Mouse (Mus musculus): ENCODE measurements at regions not wholly inside any gene's neighbourhood (a gene's known extent, or its start where the extent isn't known, plus 50 kb on each side); places are given as distances from the start of the nearest gene placed in this dataset.

- no peak for DNase-seq
These were observed 250.6 kb upstream of the Cadm1 start for GRCm38 (mm10) chr9:47279410-47279809.

- DNase-seq = no peak
These were observed 249.8 kb upstream of the Cadm1 start for GRCm38 (mm10) chr9:47280146-47280545.

GRCm38 (mm10) chr9:47280598-47280997 lies 249.4 kb upstream of the Cadm1 start:
- no peak for DNase-seq

GRCm38 (mm10) chr9:47283746-47284455 lies 246.1 kb upstream of the Cadm1 start:
- no peak for DNase-seq

GRCm38 (mm10) chr9:47286930-47287722 lies 242.8 kb upstream of the Cadm1 start:
- no peak for DNase-seq

GRCm38 (mm10) chr9:47288587-47289199 lies 241.3 kb upstream of the Cadm1 start:
- DNase-seq = no peak

- DNase-seq = no peak
These were observed 229.3 kb upstream of the Cadm1 start for GRCm38 (mm10) chr9:47300633-47301032.

GRCm38 (mm10) chr9:47307125-47307751 lies 222.7 kb upstream of the Cadm1 start:
- no peak for DNase-seq

- no peak for DNase-seq
These were observed 222.0 kb upstream of the Cadm1 start for GRCm38 (mm10) chr9:47307752-47308500.

- DNase-seq = no peak
These were observed 216.5 kb upstream of the Cadm1 start for GRCm38 (mm10) chr9:47313433-47313832.

GRCm38 (mm10) chr9:47314236-47314635 lies 215.7 kb upstream of the Cadm1 start:
- no peak for DNase-seq

- no peak for DNase-seq
These were observed 209.6 kb upstream of the Cadm1 start for GRCm38 (mm10) chr9:47320345-47320744.

GRCm38 (mm10) chr9:47321106-47321789 lies 208.7 kb upstream of the Cadm1 start:
- DNase-seq = no peak

- DNase-seq = no peak
These were observed 207.7 kb upstream of the Cadm1 start for GRCm38 (mm10) chr9:47322293-47322692.

- DNase-seq = no peak
These were observed 206.9 kb upstream of the Cadm1 start for GRCm38 (mm10) chr9:47323051-47323450.

- no peak for DNase-seq
These were observed 202.4 kb upstream of the Cadm1 start for GRCm38 (mm10) chr9:47327575-47327974.

GRCm38 (mm10) chr9:47332929-47333328 lies 197.0 kb upstream of the Cadm1 start:
- DNase-seq = no peak

GRCm38 (mm10) chr9:47338221-47338620 lies 191.8 kb upstream of the Cadm1 start:
- DNase-seq = no peak

- DNase-seq = no peak
These were observed 183.4 kb upstream of the Cadm1 start for GRCm38 (mm10) chr9:47346527-47347111.

- no peak for DNase-seq
These were observed 179.7 kb upstream of the Cadm1 start for GRCm38 (mm10) chr9:47350301-47350700.

GRCm38 (mm10) chr9:47351036-47351435 lies 178.9 kb upstream of the Cadm1 start:
- DNase-seq = no peak

GRCm38 (mm10) chr9:47353017-47353416 lies 177.0 kb upstream of the Cadm1 start:
- DNase-seq = no peak

All from right cerebral cortex, postnatal 25 days (tissue).